Mouse (Mus musculus) stomach, embryonic 14.5 days (tissue): Measurements from ENCODE around the gene Wbp2nl. TPM values are rescaled to one million over a fixed set of nuclear protein-coding genes. Genes with fewer than 3 reads are reported as not detected.

Experiments
- ATAC-seq: fragments of 200-750 bp; cut with Nextera tagmentation; 2 replicates; pipeline ENCODE4 v1.8.0; 2017; ENCODE audit warnings: low read depth, moderate TSS enrichment; ENCODE audit not compliant: insufficient number of reproducible peaks, insufficient read depth, low FRiP score
- H3K27ac ChIP-seq: fragments of 300-500 bp; sonication (generic); 2 replicates; pipeline ENCODE4 v1.5.1; 2014; ENCODE audit warnings: mild to moderate bottlenecking, low read length, moderate library complexity, mixed read lengths
- H3K27me3 ChIP-seq: fragments of 300-500 bp; sonication (generic); 2 replicates; pipeline ENCODE4 v1.6.1; 2014; ENCODE audit warnings: low read length, control low read depth, mixed read lengths; ENCODE audit not compliant: control insufficient read depth, insufficient read depth
- H3K36me3 ChIP-seq: fragments of 300-500 bp; sonication (generic); 2 replicates; pipeline ENCODE4 v1.6.1; 2014; ENCODE audit warnings: mild to moderate bottlenecking, control low read depth, low read length, moderate library complexity, mixed read lengths; ENCODE audit not compliant: control insufficient read depth, insufficient read depth
- H3K4me1 ChIP-seq: fragments of 300-500 bp; sonication (generic); 2 replicates; pipeline ENCODE4 v1.6.1; 2014; ENCODE audit warnings: low read length, control low read depth, mixed read lengths; ENCODE audit not compliant: control insufficient read depth, insufficient read depth
- H3K4me2 ChIP-seq: fragments of 300-500 bp; sonication (generic); replicated peaks from 2 replicates; pipeline ENCODE4 v1.6.1; 2014; ENCODE audit warnings: low read depth, low read length, control low read depth
- H3K4me3 ChIP-seq: fragments of 300-500 bp; sonication (generic); 2 replicates; pipeline ENCODE4 v1.5.1; 2014; ENCODE audit warnings: low read depth, low read length, control low read depth
- H3K9ac ChIP-seq: fragments of 300-500 bp; sonication (generic); replicated peaks from 2 replicates; pipeline ENCODE4 v1.6.1; 2014; ENCODE audit warnings: low read depth, mild to moderate bottlenecking, control low read depth, low read length, moderate library complexity, mixed read lengths
- H3K9me3 ChIP-seq: fragments of 300-500 bp; sonication (generic); 2 replicates; pipeline ENCODE4 v1.6.1; 2016; ENCODE audit warnings: low read depth, low read length, control low read depth; ENCODE audit not compliant: control insufficient read depth
- WGBS: fragments of 180-500 bp; shearing (Covaris S2); extraction: QIAGEN DNeasy Blood & Tissue Kit; methylation state at CpG from one replicate; pipeline ENCODE4 v1.1.7; 2014; 5-methylcytosine and 5-hydroxymethylcytosine counted together
- polyA plus RNA-seq: library from polyadenylated mRNA; unstranded; fragments of >200 nt; fragmentation: Nextera tagmentation; extraction: Ambion mirVana; gene quantifications from 2 replicates; pipeline ENCODE4 v1.2.1, GENCODE M21; 2014

Gene Wbp2nl
- polyA plus RNA-seq, 1 experiment from 2014 or later, result 0.29 TPM

GRCm38 (mm10) chr15:82341036-82341501 is 42.3 kb downstream of the Wbp2nl start:
- Histone ChIP-seq H3K36me3 (no peaks in the 10 kb centered on the region), H3K27me3 (no peaks in the 10 kb centered on the region), H3K4me2 (peak overlapping the region; percentile 79), H3K27ac (peak overlapping the region; percentile 92), H3K9ac (peak overlapping the region; percentile 79), H3K9me3 (no peaks in the 10 kb centered on the region), H3K4me1 (peaks cover 30% of the 10 kb centered on the region), H3K4me3 (peak overlapping the region; percentile 51)
- 1% methylated on average over 40 of the region's 40 CpGs for WGBS
- peak; percentile 3; the same call in 1 of the 2 replicates for ATAC-seq

GRCm38 (mm10) chr15:82341675-82342542 is 43.2 kb downstream of the Wbp2nl start:
- H3K36me3 ChIP-seq, result no peaks in the 10 kb centered on the region
- peak overlapping the region; percentile 79 for H3K4me2 ChIP-seq
- peak overlapping the region; percentile 92 for H3K27ac ChIP-seq
- peak overlapping the region; percentile 79 for H3K9ac ChIP-seq
- 50% methylated on average over 15 of the region's 15 CpGs for WGBS
- peaks cover 30% of the 10 kb centered on the region for H3K4me1 ChIP-seq
- H3K27me3 ChIP-seq, result no peaks in the 10 kb centered on the region
- H3K9me3 ChIP-seq, result no peaks in the 10 kb centered on the region
- H3K4me3 ChIP-seq, result peak overlapping the region; percentile 51
- ATAC-seq, result no peak; the same call in 1 of the 2 replicates

DNA sequence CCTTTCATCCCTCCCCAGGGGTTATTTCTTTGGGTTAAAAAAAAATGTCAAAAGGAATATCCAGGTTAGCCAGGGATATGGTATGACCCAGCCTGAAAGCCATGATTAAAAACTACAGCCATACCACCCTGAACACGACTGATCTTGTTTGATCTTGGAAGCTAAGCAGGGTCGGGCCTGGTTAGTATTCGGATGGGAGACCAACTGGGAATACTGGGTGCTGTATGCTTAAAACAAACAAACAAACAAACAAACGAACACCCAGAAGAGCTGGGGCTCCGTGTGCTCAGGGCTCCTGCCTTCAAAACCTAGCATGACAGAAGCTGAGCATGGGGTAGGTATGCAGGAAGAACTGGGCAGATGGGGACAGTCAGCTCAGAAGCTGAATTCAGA is 43.8 kb downstream of the Wbp2nl start:
- Histone ChIP-seq H3K9me3 (no peaks in the 10 kb centered on the region), H3K27me3 (no peaks in the 10 kb centered on the region), H3K4me3 (no peak overlapping the region), H3K4me2 (peak overlapping the region; percentile 79), H3K27ac (peak overlapping the region; percentile 92; the same call in 1 of the 2 replicates), H3K36me3 (no peaks in the 10 kb centered on the region), H3K9ac (no peak overlapping the region), H3K4me1 (peaks cover 32% of the 10 kb centered on the region)
- 71% methylated on average over 5 of the region's 5 CpGs for WGBS
- no peak for ATAC-seq

GRCm38 (mm10) chr15:82343368-82344287 is 44.9 kb downstream of the Wbp2nl start:
- Histone ChIP-seq H3K27me3 (no peaks in the 10 kb centered on the region), H3K4me1 (peaks cover 27% of the 10 kb centered on the region), H3K9ac (no peak overlapping the region), H3K4me2 (no peak overlapping the region), H3K4me3 (no peak overlapping the region), H3K27ac (no peak overlapping the region), H3K9me3 (no peaks in the 10 kb centered on the region), H3K36me3 (peaks cover 5% of the 10 kb centered on the region; the same call in 1 of the 2 replicates)
- WGBS, result 89% methylated on average over 27 of the region's 27 CpGs
- ATAC-seq, result no peak

DNA sequence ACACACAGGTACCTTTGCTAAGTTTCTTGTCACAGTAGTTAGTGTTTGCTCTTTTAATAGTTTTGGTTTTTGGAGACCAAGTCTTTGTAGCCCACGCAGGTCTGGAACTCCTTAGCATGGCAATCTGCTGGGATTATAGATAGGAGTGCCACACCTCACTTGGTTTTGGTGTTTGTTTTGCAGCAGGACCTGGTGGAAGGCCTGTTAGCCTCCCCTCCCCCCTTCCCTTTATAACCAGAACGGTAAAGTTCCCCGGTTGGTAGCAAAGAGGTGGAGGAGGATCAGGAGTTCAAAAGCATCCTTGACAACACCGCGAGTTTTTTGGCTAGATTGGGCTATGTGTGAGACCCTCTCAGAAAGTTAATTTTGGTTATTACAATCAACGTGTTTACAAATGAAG is 46.2 kb downstream of the Wbp2nl start:
- H3K4me3 ChIP-seq, result no peak overlapping the region
- H3K9ac ChIP-seq, result no peak overlapping the region
- no peak overlapping the region for H3K4me2 ChIP-seq
- ATAC-seq, result no peak
- WGBS, result 83% methylated on average over 6 of the region's 6 CpGs
- no peaks in the 10 kb centered on the region for H3K27me3 ChIP-seq
- H3K9me3 ChIP-seq, result no peaks in the 10 kb centered on the region
- peaks cover 27% of the 10 kb centered on the region for H3K4me1 ChIP-seq
- no peak overlapping the region for H3K27ac ChIP-seq
- H3K36me3 ChIP-seq, result peaks cover 17% of the 10 kb centered on the region

- WGBS, result under 1% methylated on average over 51 of the region's 51 CpGs
- Histone ChIP-seq H3K4me1 (peaks cover 20% of the 10 kb centered on the region), H3K4me2 (peak overlapping the region; percentile 77), H3K27ac (peak overlapping the region; percentile 70), H3K36me3 (peaks cover 26% of the 10 kb centered on the region), H3K27me3 (no peaks in the 10 kb centered on the region), H3K9me3 (no peaks in the 10 kb centered on the region), H3K9ac (peak overlapping the region; percentile 54), H3K4me3 (peak overlapping the region; percentile 45)
- ATAC-seq, result peak; percentile 96
Measured at GRCm38 (mm10) chr15:82345820-82346470, 47.2 kb downstream of the Wbp2nl start.

- Histone ChIP-seq H3K4me1 (peaks cover 14% of the 10 kb centered on the region), H3K4me2 (peak overlapping the region; percentile 77), H3K27me3 (no peaks in the 10 kb centered on the region), H3K9me3 (no peaks in the 10 kb centered on the region), H3K27ac (peak overlapping the region; percentile 62; the same call in 1 of the 2 replicates), H3K36me3 (peaks cover 26% of the 10 kb centered on the region), H3K4me3 (peak overlapping the region; percentile 45), H3K9ac (peak overlapping the region; percentile 4)
- whole genome bisulfite sequencing, result 45% methylated on average over 14 of the region's 14 CpGs
- no peak for ATAC-seq
Measured at GRCm38 (mm10) chr15:82346580-82347302, 48.0 kb downstream of the Wbp2nl start.
